Mouse (Mus musculus) intestine, postnatal 0 days (tissue): ENCODE measurements at regions not wholly inside any gene's neighbourhood (a gene's known extent, or its start where the extent isn't known, plus 50 kb on each side); places are given as distances from the start of the nearest gene placed in this dataset.

ENCODE experiments used
- ATAC-seq: fragments of 200-750 bp; cut with Nextera tagmentation; 2 replicates; pipeline ENCODE4 v1.8.0; 2017; ENCODE audit warnings: mild to moderate bottlenecking, moderate TSS enrichment, moderate library complexity
- H3K27ac ChIP-seq: fragments of 300-500 bp; sonication (generic); 2 replicates; pipeline ENCODE4 v1.5.1; 2014; ENCODE audit warnings: mild to moderate bottlenecking, low read depth, low read length, moderate library complexity
- H3K27me3 ChIP-seq: fragments of 300-500 bp; sonication (generic); replicated peaks from 2 replicates; pipeline ENCODE4 v1.6.1; 2014; ENCODE audit warnings: low read length, mixed read lengths; ENCODE audit not compliant: control insufficient read depth, insufficient read depth
- H3K36me3 ChIP-seq: fragments of 300-500 bp; sonication (generic); 2 replicates; pipeline ENCODE4 v1.6.1; 2014; ENCODE audit warnings: mild to moderate bottlenecking, moderate library complexity; ENCODE audit not compliant: control insufficient read depth, insufficient read depth
- H3K4me1 ChIP-seq: fragments of 300-500 bp; sonication (generic); replicated peaks from 2 replicates; pipeline ENCODE4 v1.6.1; 2014; ENCODE audit warnings: antibody characterized with exemption, low read length, mixed read lengths; ENCODE audit not compliant: control insufficient read depth, insufficient read depth
- H3K4me2 ChIP-seq: fragments of 300-500 bp; sonication (generic); replicated peaks from 2 replicates; pipeline ENCODE4 v1.6.1; 2014; ENCODE audit warnings: low read depth, mild to moderate bottlenecking, moderate library complexity
- H3K4me3 ChIP-seq: fragments of 300-500 bp; sonication (generic); 2 replicates; pipeline ENCODE4 v1.5.1; 2014; ENCODE audit warnings: low read depth, low read length
- H3K9ac ChIP-seq: fragments of 300-500 bp; sonication (generic); 2 replicates; pipeline ENCODE4 v1.6.1; 2014; ENCODE audit warnings: mild to moderate bottlenecking, low read depth, low read length
- H3K9me3 ChIP-seq: fragments of 300-500 bp; sonication (generic); 2 replicates; pipeline ENCODE4 v1.6.1; 2016; ENCODE audit warnings: mixed run types; ENCODE audit not compliant: control insufficient read depth
- CTCF ChIP-seq: sonication (generic); IDR thresholded peaks from 2 replicates; pipeline ENCODE4 v1.5.1; 2016; ENCODE audit warnings: low read depth, mild to moderate bottlenecking, control low read depth, antibody characterized with exemption, moderate library complexity
- WGBS: fragments of 180-500 bp; shearing (Covaris S2); extraction: QIAGEN DNeasy Blood & Tissue Kit; methylation state at CpG from one replicate; pipeline ENCODE4 v1.1.7; 2014; 5-methylcytosine and 5-hydroxymethylcytosine counted together

- ATAC-seq = no peak
- Histone ChIP-seq H3K27ac (no peak overlapping the region), H3K27me3 (no peaks in the 10 kb centered on the region), H3K4me1 (no peaks in the 10 kb centered on the region), H3K36me3 (no peaks in the 10 kb centered on the region), H3K4me2 (no peak overlapping the region), H3K9me3 (no peaks in the 10 kb centered on the region), H3K9ac (no peak overlapping the region), H3K4me3 (no peak overlapping the region)
- 40% methylated on average over 1 of the region's 1 CpGs for WGBS
- no peak for TF ChIP-seq CTCF
Observed at GRCm38 (mm10) chr19:50854854-50855253, 176.4 kb upstream of the Sorcs1 start.

DNA sequence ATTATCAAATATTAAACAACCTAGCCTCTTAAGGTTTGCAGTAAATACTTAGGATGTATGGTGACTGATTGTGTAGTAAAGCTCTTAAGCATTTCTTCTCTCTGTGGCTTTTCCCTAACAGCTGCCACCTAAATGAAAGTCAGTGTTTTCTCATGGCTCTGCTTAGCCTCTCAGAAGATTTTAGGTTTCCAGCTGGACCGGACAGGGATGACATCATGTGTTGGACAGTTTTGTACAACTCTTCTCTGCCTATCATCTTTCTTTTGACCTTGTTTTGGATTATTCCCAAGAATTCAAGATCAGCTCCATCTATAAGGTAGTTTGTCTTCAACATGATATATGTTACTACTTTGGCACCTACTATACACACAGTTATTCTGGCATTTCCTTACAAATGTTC, 162.1 kb upstream of the Sorcs1 start:
- H3K27ac ChIP-seq = no peak overlapping the region
- TF ChIP-seq CTCF = no peak
- H3K36me3 ChIP-seq = no peaks in the 10 kb centered on the region
- no peak overlapping the region for H3K4me3 ChIP-seq
- 70% methylated on average over 1 of the region's 1 CpGs for WGBS
- H3K4me2 ChIP-seq = no peak overlapping the region
- H3K4me1 ChIP-seq = no peaks in the 10 kb centered on the region
- no peak for ATAC-seq
- no peak overlapping the region for H3K9ac ChIP-seq
- H3K9me3 ChIP-seq = no peaks in the 10 kb centered on the region
- H3K27me3 ChIP-seq = no peaks in the 10 kb centered on the region
